Mouse (Mus musculus): ENCODE measurements around the gene Hist1h3a.
"Not testable (repeated sequence)": the region's sequence is repeated elsewhere in the genome, so short reads cannot be mapped to it uniquely, and the experiment has no call there.

Hist1h3a gene

DNA sequence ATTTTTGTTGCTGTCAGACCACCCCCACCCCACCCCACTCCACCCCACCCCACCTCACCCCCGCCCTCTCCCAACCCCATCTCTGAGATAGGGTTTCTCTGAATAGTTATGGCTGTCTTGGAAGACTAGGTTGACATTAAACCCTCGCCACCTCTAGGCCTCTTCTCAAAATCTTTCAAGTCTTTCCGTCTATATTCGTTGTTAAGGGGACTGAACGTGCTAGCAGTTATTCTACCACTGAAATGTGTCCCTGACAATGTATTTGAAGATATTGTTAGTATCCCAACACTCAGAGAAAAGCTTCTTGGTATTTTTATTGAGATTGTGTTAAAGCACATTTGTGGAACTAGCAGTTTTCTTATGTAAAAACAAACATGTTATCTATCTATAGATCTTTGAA is 21.3 kb downstream of the Hist1h3a start:
- no peak for DNase-seq

DNA sequence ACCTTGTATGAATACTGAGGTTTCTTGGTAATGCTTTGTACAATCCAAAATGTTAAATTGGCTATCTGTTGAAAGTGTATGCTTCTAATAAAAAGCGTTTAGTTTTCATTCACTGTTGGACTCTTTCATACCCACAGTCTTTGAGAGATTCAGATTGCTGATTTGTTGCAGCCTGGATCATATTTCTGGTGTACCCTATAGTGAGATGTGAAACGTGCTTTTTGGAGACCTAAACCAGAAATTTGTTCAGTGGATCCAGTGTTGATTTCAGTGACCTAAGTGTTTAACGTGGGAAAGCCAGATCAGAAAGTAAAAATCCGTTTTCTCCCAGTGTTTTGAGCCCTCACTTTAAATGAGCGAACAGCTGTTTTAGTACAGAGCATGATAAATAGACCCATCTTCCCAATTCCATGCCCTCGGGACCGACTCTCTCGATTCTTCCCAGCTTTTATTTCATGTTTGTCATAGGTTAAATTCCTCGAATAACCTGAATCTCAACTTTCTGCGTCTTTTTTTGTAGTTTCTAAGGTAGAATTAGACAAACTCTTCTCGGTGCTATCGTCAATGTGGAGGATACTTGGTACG is 21.8 kb downstream of the Hist1h3a start:
- no peak for DNase-seq

DNA sequence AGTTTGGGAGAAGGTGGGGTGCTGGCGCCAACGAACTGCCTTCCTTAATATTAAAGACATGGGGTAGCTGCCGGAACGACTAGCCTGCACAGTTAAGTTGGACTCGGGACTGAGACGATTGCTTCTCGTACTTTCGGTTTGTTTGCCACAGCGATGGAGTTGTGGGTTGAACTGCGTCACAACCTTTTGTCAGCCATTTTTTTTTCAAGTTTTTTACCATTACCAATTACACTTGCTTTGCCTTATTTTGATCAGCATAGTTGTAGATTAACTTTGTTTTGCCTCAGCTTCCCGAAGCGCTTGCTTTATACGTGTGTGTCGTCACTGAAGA is 22.3 kb downstream of the Hist1h3a start:
- DNase-seq: no peak

DNA sequence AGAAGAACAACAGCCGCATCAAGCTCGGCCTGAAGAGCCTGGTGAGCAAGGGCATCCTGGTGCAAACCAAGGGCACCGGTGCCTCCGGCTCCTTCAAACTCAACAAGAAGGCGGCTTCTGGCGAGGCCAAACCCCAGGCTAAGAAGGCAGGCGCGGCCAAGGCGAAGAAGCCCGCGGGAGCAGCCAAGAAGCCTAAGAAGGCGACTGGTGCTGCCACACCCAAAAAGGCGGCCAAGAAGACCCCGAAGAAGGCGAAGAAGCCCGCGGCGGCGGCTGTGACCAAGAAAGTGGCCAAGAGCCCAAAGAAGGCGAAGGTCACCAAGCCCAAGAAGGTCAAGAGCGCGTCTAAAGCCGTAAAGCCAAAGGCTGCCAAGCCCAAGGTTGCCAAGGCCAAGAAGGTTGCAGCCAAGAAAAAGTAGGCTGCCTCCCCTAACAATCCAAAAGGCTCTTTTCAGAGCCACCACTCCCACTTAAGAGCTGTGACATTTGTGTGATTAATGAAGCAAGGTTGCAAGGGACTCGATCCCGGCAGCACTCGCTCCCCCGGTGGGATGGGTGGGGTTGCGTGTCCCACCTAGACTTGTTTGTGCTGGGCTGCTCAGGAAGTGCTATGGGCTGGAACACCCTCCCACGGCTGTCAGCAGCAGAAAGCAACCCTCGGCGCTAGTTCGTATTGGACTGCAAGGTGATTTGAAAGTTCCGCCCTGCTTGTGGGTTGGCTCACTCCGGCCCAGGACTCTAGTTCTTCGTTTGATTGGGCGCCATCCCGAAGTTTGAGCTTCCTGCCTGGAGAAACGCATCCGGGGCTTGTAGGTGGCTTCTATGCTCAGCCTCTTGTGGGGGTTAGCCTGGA is 22.9 kb downstream of the Hist1h3a start:
- DNase-seq: peak; percentile 79 to 89

DNA sequence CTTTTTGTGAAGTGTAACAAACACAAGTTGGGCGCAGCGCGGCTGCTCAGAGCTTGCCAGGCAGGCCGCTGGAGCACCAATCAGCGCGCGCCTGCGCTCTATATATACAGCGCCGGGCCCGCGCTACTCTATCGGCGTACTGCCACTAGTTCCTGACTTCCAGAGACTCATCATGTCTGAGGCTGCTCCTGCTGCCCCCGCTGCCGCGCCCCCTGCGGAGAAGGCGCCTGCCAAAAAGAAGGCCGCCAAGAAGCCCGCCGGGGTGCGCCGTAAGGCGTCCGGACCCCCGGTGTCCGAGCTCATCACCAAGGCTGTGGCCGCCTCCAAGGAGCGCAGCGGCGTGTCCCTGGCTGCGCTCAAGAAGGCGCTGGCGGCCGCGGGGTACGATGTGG is 23.5 kb downstream of the Hist1h3a start, which contains the start of gene Hist1h1c:
Gene Hist1h1c, plus strand, starts transcription at position 132 of the 392 bp plus-strand sequence.
- DNase-seq: peak; percentile 86 to 89

DNA sequence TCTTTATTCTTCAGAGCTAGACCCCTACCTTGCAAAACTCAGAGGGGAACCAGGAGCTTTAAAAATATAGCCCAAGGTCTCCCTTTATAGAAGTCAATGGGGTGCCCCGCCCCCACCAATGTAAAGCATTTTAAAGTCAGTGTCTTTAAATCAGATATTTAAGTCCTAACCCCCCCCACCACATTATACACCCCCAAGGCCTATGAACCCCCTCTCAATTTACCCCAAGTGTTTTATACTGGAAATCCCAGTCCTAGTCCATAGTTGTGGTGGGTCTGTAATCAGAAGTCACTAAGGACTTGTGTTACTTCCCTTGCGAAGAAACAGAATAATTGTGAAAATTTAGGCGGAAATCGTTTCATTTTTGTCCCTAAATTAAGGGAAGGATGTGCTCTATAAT is 24.1 kb downstream of the Hist1h3a start:
- DNase-seq: peak in 1 of 2 experiments; percentile 49

DNA sequence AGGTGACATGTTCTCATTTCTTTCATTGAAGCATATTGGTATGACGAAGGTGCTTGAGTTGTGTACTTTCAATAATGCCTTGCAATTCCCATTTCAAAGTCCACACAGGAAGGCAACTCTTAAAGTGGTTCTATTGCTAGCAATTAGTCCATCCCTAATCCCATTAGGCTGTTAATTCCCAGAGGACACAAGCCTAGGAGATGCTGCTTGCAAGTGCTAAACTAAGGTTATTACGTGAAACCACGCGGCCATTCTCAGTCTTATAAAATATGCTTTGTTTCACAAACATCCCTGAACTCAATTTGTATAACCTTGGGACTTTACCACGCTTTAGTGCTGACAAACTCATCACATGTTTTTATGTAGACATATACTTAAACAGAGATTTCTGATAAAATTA is 25.1 kb downstream of the Hist1h3a start:
- no peak for DNase-seq

DNA sequence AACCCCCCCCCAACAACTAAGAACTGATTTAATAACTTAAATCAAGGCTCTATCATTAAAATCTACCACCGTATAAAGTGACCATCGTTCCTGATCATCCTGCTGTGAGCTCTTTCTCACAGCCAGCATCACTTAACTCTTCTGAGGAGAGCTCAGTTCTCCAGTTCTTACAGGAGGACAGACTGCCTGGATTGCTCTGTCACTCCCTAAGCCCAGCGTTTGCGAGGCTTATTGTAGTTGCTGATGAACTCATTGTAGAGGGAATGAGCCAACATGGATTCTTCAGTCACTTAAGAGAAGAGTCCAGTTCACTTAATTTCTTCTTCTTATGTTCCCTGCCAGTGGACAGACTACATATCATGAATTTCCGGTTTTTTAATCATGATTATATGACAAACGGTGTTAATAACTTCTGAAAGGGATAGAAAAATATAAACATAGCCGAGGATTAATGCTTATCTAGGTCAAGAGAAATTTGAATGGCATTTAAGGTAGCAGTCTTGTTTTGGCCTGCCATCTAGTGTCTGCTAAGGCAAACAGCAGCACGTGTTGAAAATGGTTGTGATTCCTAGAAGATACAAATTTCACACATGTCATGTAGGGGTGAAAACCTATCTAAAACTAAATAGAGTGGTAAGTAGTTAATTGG is 29.9 kb downstream of the Hist1h3a start:
- no peak for DNase-seq

DNA sequence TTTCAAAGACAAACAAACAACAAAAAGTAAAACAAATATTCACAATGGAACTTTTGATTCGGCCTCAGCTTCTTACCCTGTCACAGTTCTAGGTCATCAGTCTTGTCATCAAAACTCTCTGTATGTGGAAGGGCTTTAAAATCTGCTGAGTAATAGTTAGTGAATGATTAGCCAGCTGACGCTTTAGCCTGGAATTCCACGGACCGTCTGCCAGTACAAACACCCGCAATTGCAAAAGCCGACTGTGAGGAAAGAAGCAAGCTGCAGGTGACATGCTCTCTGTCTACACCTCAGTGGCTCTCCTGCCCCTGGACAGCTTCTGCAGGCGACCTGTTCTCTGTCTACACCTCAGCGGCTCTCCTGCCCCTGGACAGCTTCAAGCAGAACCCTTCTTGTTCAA is 31.7 kb downstream of the Hist1h3a start:
- no peak for DNase-seq

DNA sequence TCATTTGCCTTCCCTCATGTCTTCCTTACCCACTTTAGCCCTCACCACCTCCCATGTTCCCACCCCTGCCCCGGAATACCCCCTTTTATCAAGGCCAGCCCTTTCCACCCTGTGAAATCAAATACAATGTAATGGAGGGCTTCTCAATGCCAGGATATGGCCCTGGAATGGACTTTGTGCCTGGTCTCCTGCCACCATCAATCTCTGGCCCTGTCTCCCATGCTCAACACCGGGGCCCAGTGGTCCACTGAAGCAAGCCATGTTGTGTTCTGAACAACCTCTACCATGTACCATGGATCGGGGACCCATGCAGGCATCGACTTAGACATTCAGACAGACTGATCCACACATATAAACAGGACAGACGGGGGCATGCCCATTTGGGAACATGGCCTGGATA is 32.5 kb downstream of the Hist1h3a start:
- no peak for DNase-seq

DNA sequence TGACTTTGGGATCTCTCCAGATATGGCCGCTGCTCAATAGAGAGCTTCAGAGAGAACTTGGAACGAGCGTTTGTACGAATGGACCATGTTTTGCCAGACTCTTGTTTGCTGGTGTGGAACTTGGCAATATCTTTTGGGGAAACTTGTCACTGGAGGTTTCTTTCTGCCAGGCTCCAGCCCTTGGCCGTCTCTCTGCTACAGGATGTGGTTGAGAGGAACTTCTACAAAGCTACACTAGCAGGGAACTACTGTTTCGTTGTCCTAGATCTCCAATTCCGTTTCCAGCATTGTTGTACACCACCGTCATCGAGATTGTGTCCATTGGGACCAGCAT is 33.0 kb downstream of the Hist1h3a start:
- no peak for DNase-seq

DNA sequence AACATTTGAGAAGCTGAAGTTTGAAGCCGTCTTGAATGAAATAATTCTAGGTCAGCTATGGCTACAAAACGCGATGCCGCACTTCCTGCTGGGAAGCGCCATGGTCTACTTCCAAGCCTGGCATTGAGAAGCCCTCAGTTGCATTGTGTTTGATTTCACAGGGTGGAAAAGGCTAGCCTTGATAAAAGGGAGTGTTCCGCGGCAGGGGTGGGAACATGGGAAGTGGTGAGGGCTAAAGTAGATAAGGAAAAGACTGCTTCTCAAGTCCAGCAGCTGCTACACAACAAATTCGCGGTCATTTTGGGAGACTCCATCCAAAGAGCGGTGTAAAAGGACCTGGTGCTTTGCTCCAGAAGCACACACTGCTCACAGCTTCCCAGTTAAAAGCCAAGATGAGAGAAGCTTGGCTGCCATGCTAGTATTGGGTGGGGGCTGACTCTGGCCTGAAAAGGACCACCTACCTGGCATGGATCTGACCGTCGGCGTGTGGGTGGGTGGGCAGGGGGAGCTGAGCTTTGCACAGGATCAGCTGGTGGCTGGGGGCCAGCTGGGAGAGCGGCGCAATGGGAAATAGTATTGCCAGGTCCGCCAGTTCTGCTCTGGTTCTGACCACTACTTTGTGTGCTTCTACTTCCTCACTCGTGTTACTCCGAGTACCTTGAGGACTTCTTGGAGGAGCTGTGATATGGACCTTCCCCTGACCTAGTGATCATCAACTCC is 33.6 kb downstream of the Hist1h3a start:
- DNase-seq: no peak

DNA sequence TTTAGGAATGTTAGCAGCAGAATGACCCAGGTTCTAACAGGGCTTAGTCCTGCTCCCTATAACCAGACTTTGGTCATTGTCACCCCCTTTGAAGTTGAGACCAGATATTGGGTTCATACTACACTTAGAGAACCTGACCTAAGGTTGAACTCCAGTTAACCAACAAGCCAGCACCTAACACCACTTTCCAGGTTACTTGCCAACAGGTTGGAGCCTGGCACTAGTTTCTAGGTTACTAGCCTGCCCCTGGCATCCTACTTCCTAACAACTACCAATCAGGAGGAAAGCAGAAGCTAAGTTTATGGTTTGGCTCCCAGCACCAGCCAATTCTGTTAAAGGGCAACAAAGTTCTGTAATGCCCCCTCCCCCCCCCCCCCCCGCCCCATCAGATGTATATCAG is 37.0 kb downstream of the Hist1h3a start:
- DNase-seq: no peak

DNA sequence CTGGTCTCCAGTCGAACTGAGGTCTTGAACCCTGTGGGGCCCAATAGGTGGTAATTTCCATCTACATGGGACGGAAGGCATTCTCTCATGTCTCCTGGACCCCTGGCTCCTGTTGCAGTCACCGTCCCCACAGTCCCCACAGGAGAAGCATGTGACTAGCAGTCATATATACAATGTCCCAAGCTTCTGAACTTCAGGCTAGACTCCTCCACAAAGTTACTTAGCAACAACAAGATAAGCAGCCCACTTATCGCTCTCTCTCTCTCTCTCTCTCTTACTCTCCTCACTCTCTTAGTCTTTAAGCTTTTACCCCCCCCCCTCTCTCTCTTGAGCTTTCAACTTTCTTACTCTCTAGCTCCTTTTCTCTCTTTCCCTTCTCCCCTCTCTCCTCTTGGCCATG is 37.9 kb downstream of the Hist1h3a start:
- DNase-seq: no peak

DNA sequence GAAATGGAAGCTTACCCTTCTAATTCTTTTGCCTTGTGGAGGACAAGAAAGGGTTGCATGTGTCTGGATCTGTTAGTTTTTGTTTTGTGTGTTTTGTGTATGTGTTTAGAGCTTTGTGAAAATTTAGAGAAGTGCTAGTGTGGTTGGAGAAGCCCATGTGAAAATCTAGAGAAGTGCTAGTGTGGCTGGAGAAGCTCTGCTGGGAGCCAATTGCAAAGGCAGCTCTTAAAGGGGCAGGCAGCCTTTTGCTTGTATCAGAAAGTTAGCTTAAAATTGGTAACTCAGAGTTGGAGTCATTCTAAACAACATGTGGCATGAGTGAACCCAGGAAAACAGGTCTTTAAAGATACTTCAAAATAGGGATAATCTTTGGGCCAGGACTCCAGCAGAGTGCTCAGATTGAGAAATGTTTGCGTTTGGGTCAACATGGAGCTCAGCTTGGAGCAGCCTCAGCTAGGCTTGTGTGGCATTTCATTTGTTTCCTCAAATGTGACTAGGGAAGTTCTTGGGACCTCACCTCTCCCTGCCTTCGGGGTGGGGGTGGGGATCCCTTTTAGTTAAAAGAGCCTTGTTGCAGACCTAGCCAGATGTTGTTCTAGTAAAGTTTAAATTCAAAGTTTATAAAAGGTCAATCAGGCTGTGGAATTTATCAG is 44.5 kb downstream of the Hist1h3a start:
- not testable (repeated sequence) for DNase-seq

DNA sequence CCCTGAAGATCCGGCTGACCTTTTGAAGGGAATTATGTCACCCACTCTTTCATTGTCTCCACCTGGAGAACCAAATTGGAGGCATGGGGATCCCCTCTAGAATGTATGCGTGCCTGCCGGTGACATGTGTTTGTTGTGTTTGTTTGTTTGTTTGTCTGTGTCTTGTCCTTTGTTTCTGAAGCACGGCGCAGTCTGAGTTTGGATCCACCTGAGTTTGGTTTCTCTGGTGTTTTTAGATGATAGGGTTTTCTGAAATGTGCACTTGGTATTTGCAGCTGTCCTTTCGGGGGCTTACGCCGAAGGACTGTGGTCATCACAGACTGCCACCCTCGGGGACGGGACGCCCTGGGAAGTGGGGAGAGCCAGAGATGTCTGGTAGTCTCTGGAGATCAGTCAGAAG is 45.0 kb downstream of the Hist1h3a start:
- no peak for DNase-seq

DNA sequence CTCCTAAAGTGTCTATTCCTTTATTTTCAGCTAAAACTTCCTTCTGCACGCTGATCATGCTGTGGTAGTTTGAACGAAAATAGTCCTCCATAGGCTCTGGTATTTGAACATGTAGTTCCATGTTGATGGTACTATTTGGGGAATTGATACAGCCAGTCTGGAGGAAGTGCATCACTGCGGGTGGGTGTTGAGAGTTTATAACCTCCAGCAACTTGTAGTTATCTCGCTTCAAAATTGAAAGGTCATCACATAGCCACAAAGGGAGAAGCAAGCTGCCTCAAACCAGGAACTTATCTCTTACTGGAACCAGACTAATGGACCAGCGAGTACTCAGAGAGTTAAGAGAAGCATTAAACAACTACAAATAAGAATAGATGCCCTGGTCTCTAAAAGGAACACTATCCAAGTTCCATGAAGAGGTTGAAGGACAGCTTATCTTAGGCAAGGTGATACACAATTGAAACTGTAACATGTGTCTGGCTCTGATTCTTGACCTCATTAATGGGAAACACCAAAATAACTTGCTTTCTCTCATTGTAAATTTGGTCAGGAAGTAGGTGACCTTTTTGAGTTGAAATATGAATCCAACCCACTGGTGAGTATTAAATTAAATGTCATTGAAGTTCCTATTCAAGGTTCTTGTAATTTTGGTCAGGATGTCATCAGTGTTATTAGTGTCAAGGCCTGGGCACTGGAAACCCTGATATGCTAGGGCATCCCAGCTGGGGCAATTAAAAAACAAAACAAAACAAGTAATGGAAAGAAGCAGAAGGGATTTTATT is 45.7 kb downstream of the Hist1h3a start:
- DNase-seq: no peak

All from spleen, adult 18-20 months (tissue).